Mouse (Mus musculus): Measurements from ENCODE around the gene Foxo3. TPM values are rescaled to one million over a fixed set of nuclear protein-coding genes. Genes with fewer than 3 reads are reported as not detected.

Foxo3 gene
- 10 to 100 TPM; 91.9 to 93.3 TPM for total RNA-seq (2023)

DNA sequence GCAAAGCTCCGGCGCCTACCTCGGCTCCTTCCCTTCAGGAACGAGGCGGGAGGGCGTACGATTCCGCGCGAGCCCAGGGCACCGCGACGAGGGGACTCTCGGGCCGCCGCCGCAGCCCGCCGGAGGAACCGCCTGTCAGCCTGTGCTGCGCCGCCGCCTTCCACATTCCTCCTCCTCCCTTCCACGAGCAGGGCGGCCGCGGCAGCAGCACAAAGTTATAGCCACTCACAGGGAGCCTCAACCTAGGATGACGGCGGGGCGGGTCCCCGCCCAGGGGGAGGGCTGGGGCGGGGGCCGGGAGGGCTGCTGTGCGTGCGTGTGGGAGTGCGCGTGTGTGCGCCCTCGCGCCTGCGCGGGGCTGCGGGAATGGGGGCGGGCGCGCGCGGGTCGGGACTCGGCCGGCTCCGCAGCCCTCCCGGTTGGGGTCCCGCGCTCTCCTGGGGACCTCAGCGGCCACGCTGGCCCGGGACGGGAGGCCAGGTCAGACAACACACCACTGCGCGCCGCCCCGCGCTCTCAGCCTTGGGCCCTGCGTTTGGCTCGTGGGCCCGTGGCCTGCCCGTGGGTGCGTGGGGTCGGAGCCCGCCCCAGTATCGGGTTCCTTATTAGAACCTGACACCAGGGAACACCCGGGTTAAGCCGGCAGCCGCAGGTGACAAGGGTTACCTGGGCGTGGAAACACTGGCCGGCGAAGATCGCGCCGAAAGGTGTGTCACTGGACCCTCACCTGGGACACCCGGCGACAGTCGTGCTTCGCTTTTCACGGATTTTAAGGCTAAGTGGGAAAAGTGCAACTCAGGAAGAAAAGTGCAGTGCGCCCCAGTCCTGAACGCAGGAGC lies at the start of gene Foxo3:
Foxo3 (minus strand) TSS at position 249 of the 839 bp plus-strand sequence.

Other genes starting within 250 kb of the Foxo3 start
- gene Afg1l, start 201.8 kb upstream of the Foxo3 start, total RNA-seq (2023) = 1 to 10 TPM in 1 of 2 experiments, under 1 TPM in 1; 0.89 to 2.0 TPM
- 100 to 1,000 TPM in 1 of 2 experiments, 10 to 100 TPM in 1; 91.3 to 111 TPM for gene Snx3, start 225.3 kb upstream of the Foxo3 start, total RNA-seq (2023)